Mouse (Mus musculus): ENCODE results near the gene Etnk2. TPM values are rescaled to one million over a fixed set of nuclear protein-coding genes. Genes with fewer than 3 reads are reported as not detected.

The Etnk2 gene
- polyA plus RNA-seq, 1 experiment from 2014 or later: 4.4 TPM

- Histone ChIP-seq H3K27ac (no peak overlapping the region; the same call in 1 of the 2 replicates), H3K4me2 (ENCODE audit: low read length) (no peak overlapping the region), H3K4me1 (replicated peaks; ENCODE audit: insufficient read depth, low read length) (peaks cover 8% of the 10 kb centered on the region), H3K36me3 (ENCODE audit: insufficient read depth, low read length) (no peaks in the 10 kb centered on the region), H3K9me3 (replicated peaks; ENCODE audit: low read length) (no peaks in the 10 kb centered on the region), H3K9ac (ENCODE audit: low read depth, low read length) (no peak overlapping the region), H3K27me3 (ENCODE audit: insufficient read depth, low read length) (no peaks in the 10 kb centered on the region), H3K4me3 (replicated peaks; ENCODE audit: low read depth, low read length) (no peak overlapping the region)
- ATAC-seq (replicated peaks; ENCODE audit: low FRiP score, low read depth): no peak
- WGBS: 22% methylated on average over 11 of the region's 11 CpGs
- peak; percentile 40 for DNase-seq (ENCODE audit: low spot score)
- no peak for TF ChIP-seq CTCF (IDR thresholded peaks at IDR 0.05; ENCODE audit: low read depth)
Measured at GRCm38 (mm10) chr1:133367606-133368488, 4.5 kb downstream of the Etnk2 start.

- Histone ChIP-seq H3K9ac (ENCODE audit: low read depth, low read length) (no peak overlapping the region), H3K36me3 (ENCODE audit: insufficient read depth, low read length) (no peaks in the 10 kb centered on the region), H3K27ac (no peak overlapping the region), H3K4me1 (replicated peaks; ENCODE audit: insufficient read depth, low read length) (peaks cover 8% of the 10 kb centered on the region), H3K4me3 (replicated peaks; ENCODE audit: low read depth, low read length) (no peak overlapping the region), H3K9me3 (replicated peaks; ENCODE audit: low read length) (no peaks in the 10 kb centered on the region), H3K4me2 (ENCODE audit: low read length) (no peak overlapping the region), H3K27me3 (ENCODE audit: insufficient read depth, low read length) (no peaks in the 10 kb centered on the region)
- ATAC-seq (replicated peaks; ENCODE audit: low FRiP score, low read depth) (no peak), DNase-seq (ENCODE audit: low spot score) (no peak)
- WGBS: 60% methylated on average over 10 of the region's 10 CpGs
- TF ChIP-seq CTCF (IDR thresholded peaks at IDR 0.05; ENCODE audit: low read depth): no peak
Measured at GRCm38 (mm10) chr1:133368644-133369043, 5.3 kb downstream of the Etnk2 start.

GRCm38 (mm10) chr1:133370352-133370751 is 7.0 kb downstream of the Etnk2 start:
- Histone ChIP-seq H3K9ac (ENCODE audit: low read depth, low read length) (no peak overlapping the region), H3K4me3 (replicated peaks; ENCODE audit: low read depth, low read length) (no peak overlapping the region), H3K27ac (no peak overlapping the region), H3K27me3 (ENCODE audit: insufficient read depth, low read length) (no peaks in the 10 kb centered on the region), H3K36me3 (ENCODE audit: insufficient read depth, low read length) (no peaks in the 10 kb centered on the region), H3K4me2 (ENCODE audit: low read length) (no peak overlapping the region), H3K4me1 (replicated peaks; ENCODE audit: insufficient read depth, low read length) (peaks cover 8% of the 10 kb centered on the region), H3K9me3 (replicated peaks; ENCODE audit: low read length) (no peaks in the 10 kb centered on the region)
- WGBS: 72% methylated on average over 4 of the region's 4 CpGs
- no peak for TF ChIP-seq CTCF (IDR thresholded peaks at IDR 0.05; ENCODE audit: low read depth)
- ATAC-seq (replicated peaks; ENCODE audit: low FRiP score, low read depth) (no peak), DNase-seq (ENCODE audit: low spot score) (no peak)

GRCm38 (mm10) chr1:133371431-133371830 is 8.1 kb downstream of the Etnk2 start:
- TF ChIP-seq CTCF (IDR thresholded peaks at IDR 0.05; ENCODE audit: low read depth): no peak
- WGBS: 82% methylated on average over 6 of the region's 6 CpGs

GRCm38 (mm10) chr1:133372113-133372512 is 8.7 kb downstream of the Etnk2 start:
- ATAC-seq (replicated peaks; ENCODE audit: low FRiP score, low read depth) (no peak), DNase-seq (ENCODE audit: low spot score) (no peak)
- H3K36me3 ChIP-seq (ENCODE audit: insufficient read depth, low read length): no peaks in the 10 kb centered on the region
- TF ChIP-seq CTCF (IDR thresholded peaks at IDR 0.05; ENCODE audit: low read depth): no peak
- H3K4me1 ChIP-seq (replicated peaks; ENCODE audit: insufficient read depth, low read length): peaks cover 8% of the 10 kb centered on the region
- 42% methylated on average over 8 of the region's 8 CpGs for WGBS
- H3K9me3 ChIP-seq (replicated peaks; ENCODE audit: low read length): no peaks in the 10 kb centered on the region
- no peak overlapping the region for H3K27ac ChIP-seq
- H3K4me3 ChIP-seq (replicated peaks; ENCODE audit: low read depth, low read length): no peak overlapping the region
- no peak overlapping the region for H3K4me2 ChIP-seq (ENCODE audit: low read length)
- H3K27me3 ChIP-seq (ENCODE audit: insufficient read depth, low read length): no peaks in the 10 kb centered on the region
- H3K9ac ChIP-seq (ENCODE audit: low read depth, low read length): no peak overlapping the region

More at GRCm38 (mm10) chr1:133371431-133371830, 8.1 kb downstream of the Etnk2 start:
- H3K27ac ChIP-seq: no peak overlapping the region
- no peak for DNase-seq (ENCODE audit: low spot score)
- no peak overlapping the region for H3K4me2 ChIP-seq (ENCODE audit: low read length)
- peaks cover 8% of the 10 kb centered on the region for H3K4me1 ChIP-seq (replicated peaks; ENCODE audit: insufficient read depth, low read length)
- H3K4me3 ChIP-seq (replicated peaks; ENCODE audit: low read depth, low read length): no peak overlapping the region
- no peak for ATAC-seq (replicated peaks; ENCODE audit: low FRiP score, low read depth)
- H3K9ac ChIP-seq (ENCODE audit: low read depth, low read length): no peak overlapping the region
- H3K27me3 ChIP-seq (ENCODE audit: insufficient read depth, low read length): no peaks in the 10 kb centered on the region
- H3K9me3 ChIP-seq (replicated peaks; ENCODE audit: low read length): no peaks in the 10 kb centered on the region
- H3K36me3 ChIP-seq (ENCODE audit: insufficient read depth, low read length): no peaks in the 10 kb centered on the region

- 0 out of 2 replicates have a peak overlapping the region, but pooled peaks have one; percentile 8 for H3K9ac ChIP-seq (ENCODE audit: low read depth, low read length)
- H3K4me3 ChIP-seq (replicated peaks; ENCODE audit: low read depth, low read length): no peak overlapping the region
- H3K27me3 ChIP-seq (ENCODE audit: insufficient read depth, low read length): no peaks in the 10 kb centered on the region
- ATAC-seq (replicated peaks; ENCODE audit: low FRiP score, low read depth) (peak; percentile 69), DNase-seq (ENCODE audit: low spot score) (no peak)
- H3K9me3 ChIP-seq (replicated peaks; ENCODE audit: low read length): no peaks in the 10 kb centered on the region
- no peak for TF ChIP-seq CTCF (IDR thresholded peaks at IDR 0.05; ENCODE audit: low read depth)
- WGBS: 43% methylated on average over 10 of the region's 10 CpGs
- H3K4me1 ChIP-seq (replicated peaks; ENCODE audit: insufficient read depth, low read length): no peaks in the 10 kb centered on the region
- H3K36me3 ChIP-seq (ENCODE audit: insufficient read depth, low read length): no peaks in the 10 kb centered on the region
- no peak overlapping the region for H3K4me2 ChIP-seq (ENCODE audit: low read length)
- no peak overlapping the region for H3K27ac ChIP-seq
Measured at GRCm38 (mm10) chr1:133375696-133376346, 12.4 kb downstream of the Etnk2 start.

Data from kidney, postnatal 0 days (tissue).